Mouse (Mus musculus): Measurements from ENCODE around the gene Ccdc187. TPM values are rescaled to one million over a fixed set of nuclear protein-coding genes. Genes with fewer than 3 reads are reported as not detected.

Gene Ccdc187
- total and polyA plus RNA-seq, 3 experiments, result not detected

DNA sequence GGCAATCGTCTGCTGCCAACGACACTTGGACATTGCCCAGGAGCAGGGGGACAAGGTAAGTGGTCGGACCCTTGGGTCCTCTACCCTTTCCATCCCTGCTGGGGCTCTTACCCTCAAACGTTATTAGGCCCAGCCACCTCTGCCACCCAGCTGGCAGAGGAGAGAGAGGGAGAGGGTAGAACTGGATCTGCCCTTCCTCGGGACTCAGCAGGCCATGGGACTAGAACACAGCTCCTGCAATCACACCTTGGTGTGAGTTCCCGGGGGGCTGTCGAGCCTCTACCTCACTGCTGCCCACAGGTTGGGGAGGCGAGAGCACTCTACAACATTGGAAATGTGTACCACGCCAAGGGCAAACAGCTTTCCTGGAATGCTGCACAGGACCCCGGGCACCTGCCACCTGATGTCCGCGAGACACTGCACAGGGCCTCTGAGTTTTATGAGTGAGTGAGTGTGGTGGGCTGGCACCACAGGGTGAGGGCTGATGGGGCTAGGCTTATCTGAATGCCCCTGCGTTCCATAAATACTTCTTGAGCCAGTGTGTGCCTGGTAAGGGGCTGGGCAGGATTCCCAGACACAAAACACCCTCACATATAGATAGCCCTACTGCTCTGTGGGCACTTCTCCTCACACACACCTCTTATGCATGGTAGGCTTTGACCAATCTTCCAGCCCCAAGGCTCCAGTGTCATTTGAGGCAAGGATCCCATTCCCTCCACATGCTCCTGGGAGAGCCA, 29.4 kb upstream of the Ccdc187 start:
- Histone ChIP-seq H3K27ac (ENCODE audit: insufficient read depth, low read depth) (no peak overlapping the region), H3K36me3 (replicated peaks in 1 of 2; ENCODE audit: control insufficient read depth in 1 of 2, insufficient read depth in 1 of 2, low read length in 1 of 2) (peaks cover 0 to 2% of the 10 kb centered on the region in 2 experiments), H3K4me2 (ENCODE audit: insufficient read depth, low read depth, poor library complexity, severe bottlenecking) (no peak overlapping the region), H3K27me3 (replicated peaks) (peaks cover 29% of the 10 kb centered on the region), H3K4me3 (replicated peaks in 1 of 3; ENCODE audit: low read depth in 2 of 3, low read length in 2 of 3, poor library complexity in 1 of 3) (no peak overlapping the region), H3K9ac (ENCODE audit: insufficient read depth, low read depth) (no peak overlapping the region), H3K79me2 (replicated peaks; ENCODE audit: control insufficient read depth, extremely low read depth, insufficient read depth, poor library complexity, severe bottlenecking) (no peaks in the 10 kb centered on the region), H3K9me3 (replicated peaks; ENCODE audit: low read length) (no peaks in the 10 kb centered on the region), H3K4me1 (ENCODE audit: control insufficient read depth in 1 of 2, insufficient read depth in 2 of 2) (peaks cover 3 to 27% of the 10 kb centered on the region in 2 experiments)
- dilution Hi-C loops (cut with MboI; ENCODE audit: extremely low pct_ligation_motif_present, extremely low pct_unique_long_range_greater_than_20kb, low sequenced_read_pairs), result no loop called here
- TF ChIP-seq UBTF (IDR thresholded peaks at IDR 0.05; ENCODE audit: low read depth, low read length) (no peak), TBP (conservative IDR thresholded peaks at IDR 0.05; ENCODE audit: low read depth, low read length) (no peak), IRF4 (IDR thresholded peaks at IDR 0.05; ENCODE audit: low read depth, low read length) (no peak), ZC3H11A (IDR thresholded peaks at IDR 0.05; ENCODE audit: low read depth, low read length) (no peak), MEF2A (IDR thresholded peaks at IDR 0.05; ENCODE audit: borderline replicate concordance, low read depth, low read length) (no peak), MXI1 (IDR thresholded peaks at IDR 0.05; ENCODE audit: low read depth, low read length) (no peak), RCOR1 (conservative IDR thresholded peaks at IDR 0.05; ENCODE audit: low read depth, low read length) (no peak), TCF12 (IDR thresholded peaks at IDR 0.05; ENCODE audit: low read depth, low read length) (no peak), CTCF (conservative IDR thresholded peaks at IDR 0.05 in 1 of 2, IDR thresholded peaks at IDR 0.05 in 1 of 2; ENCODE audit: low read depth in 2 of 2, low read length in 2 of 2) (no peak), ELF1 (IDR thresholded peaks at IDR 0.05; ENCODE audit: low read depth, low read length) (no peak)
- no peak for DNase-seq (ENCODE audit: extremely low read depth)
- in situ Hi-C loops (cut with MboI; ENCODE audit: low pct_ligation_motif_present, low pct_unique_long_range_greater_than_20kb, low sequenced_read_pairs), result no loop called here

DNA sequence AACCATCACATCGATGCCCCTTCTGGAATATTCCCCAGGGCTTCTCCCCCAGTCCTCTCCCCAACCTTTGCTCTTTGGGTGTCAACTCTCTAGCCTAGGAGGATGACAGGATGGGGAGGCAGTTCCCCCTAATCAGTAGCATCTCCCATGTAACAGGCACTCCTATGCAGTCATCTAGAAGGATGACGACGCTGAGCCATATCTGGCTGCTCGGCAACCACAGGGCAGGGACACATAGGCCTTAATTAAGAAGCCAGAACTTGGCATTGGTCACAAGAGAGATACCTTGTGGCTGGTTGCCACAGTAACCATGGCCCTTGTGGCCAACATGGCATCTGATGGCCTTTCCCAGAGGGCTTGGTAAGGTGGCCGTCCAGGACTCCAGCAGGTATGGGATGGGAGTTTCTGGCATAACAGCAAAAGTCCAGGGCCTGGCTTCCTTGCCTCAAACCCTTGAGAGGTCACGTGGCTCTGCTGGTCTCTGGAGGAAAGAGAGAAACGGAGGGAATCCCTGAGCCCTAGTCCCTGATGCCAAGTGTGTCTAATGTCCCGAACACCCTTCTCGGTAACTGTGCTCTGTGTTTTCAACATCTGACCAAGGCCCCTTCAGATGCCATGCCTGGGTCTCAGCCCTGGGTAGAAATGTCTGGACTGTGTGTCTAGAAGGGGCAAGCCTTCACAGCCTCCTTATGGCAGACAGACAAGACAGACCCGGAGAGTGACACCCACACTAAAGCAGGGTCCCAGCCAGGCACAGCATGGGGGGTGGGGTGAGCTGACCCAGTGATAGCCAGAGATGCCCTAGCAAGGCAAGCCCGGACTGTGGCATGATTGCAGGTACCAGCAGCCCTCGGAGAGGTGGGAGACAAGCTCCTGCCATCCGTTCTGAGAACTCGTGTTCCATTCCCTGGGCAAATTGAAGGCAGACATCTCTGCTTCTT, 26.2 kb upstream of the Ccdc187 start:
- Histone ChIP-seq H3K4me1 (ENCODE audit: control insufficient read depth in 1 of 2, insufficient read depth in 2 of 2) (peaks cover 9 to 18% of the 10 kb centered on the region in 2 experiments), H3K9ac (ENCODE audit: insufficient read depth, low read depth) (no peak overlapping the region), H3K27me3 (replicated peaks) (peaks cover 60% of the 10 kb centered on the region), H3K9me3 (replicated peaks; ENCODE audit: low read length) (no peaks in the 10 kb centered on the region), H3K27ac (ENCODE audit: insufficient read depth, low read depth) (no peak overlapping the region), H3K4me2 (ENCODE audit: insufficient read depth, low read depth, poor library complexity, severe bottlenecking) (no peak overlapping the region), H3K36me3 (replicated peaks in 1 of 2; ENCODE audit: control insufficient read depth in 1 of 2, insufficient read depth in 1 of 2, low read length in 1 of 2) (peaks cover 0 to 2% of the 10 kb centered on the region in 2 experiments), H3K79me2 (replicated peaks; ENCODE audit: control insufficient read depth, extremely low read depth, insufficient read depth, poor library complexity, severe bottlenecking) (no peaks in the 10 kb centered on the region), H3K4me3 (replicated peaks in 1 of 3; ENCODE audit: low read depth in 2 of 3, low read length in 2 of 3, poor library complexity in 1 of 3) (no peak overlapping the region)
- dilution Hi-C loops (cut with MboI; ENCODE audit: extremely low pct_ligation_motif_present, extremely low pct_unique_long_range_greater_than_20kb, low sequenced_read_pairs) (no loop called here), in situ Hi-C loops (cut with MboI; ENCODE audit: low pct_ligation_motif_present, low pct_unique_long_range_greater_than_20kb, low sequenced_read_pairs) (no loop called here)
- no peak for TF ChIP-seq TBP (conservative IDR thresholded peaks at IDR 0.05; ENCODE audit: low read depth, low read length)
- no peak for TF ChIP-seq JUN (IDR thresholded peaks at IDR 0.05; ENCODE audit: insufficient read depth, low read depth, low read length)
- no peak for TF ChIP-seq EP300 (IDR thresholded peaks at IDR 0.05; ENCODE audit: low read length)
- no peak for TF ChIP-seq ELF1 (IDR thresholded peaks at IDR 0.05; ENCODE audit: low read depth, low read length)
- no peak for TF ChIP-seq CTCF (conservative IDR thresholded peaks at IDR 0.05 in 1 of 2, IDR thresholded peaks at IDR 0.05 in 1 of 2; ENCODE audit: low read depth in 2 of 2, low read length in 2 of 2)
- TF ChIP-seq TCF12 (IDR thresholded peaks at IDR 0.05; ENCODE audit: low read depth, low read length), result no peak
- TF ChIP-seq MEF2A (IDR thresholded peaks at IDR 0.05; ENCODE audit: borderline replicate concordance, low read depth, low read length), result no peak
- no peak for TF ChIP-seq ZC3H11A (IDR thresholded peaks at IDR 0.05; ENCODE audit: low read depth, low read length)
- DNase-seq (ENCODE audit: extremely low read depth), result no peak

All from CH12.LX (cell line).